Mouse (Mus musculus): Measurements from ENCODE around the gene Hbb-bt. TPM values are rescaled to one million over a fixed set of nuclear protein-coding genes. Genes with fewer than 3 reads are reported as not detected.
"Not testable (repeated sequence)": the region's sequence is repeated elsewhere in the genome, so short reads cannot be mapped to it uniquely, and the experiment has no call there.

Hbb-bt gene
- polyA plus RNA-seq, 1 experiment from 2014 or later: 788 TPM

DNA sequence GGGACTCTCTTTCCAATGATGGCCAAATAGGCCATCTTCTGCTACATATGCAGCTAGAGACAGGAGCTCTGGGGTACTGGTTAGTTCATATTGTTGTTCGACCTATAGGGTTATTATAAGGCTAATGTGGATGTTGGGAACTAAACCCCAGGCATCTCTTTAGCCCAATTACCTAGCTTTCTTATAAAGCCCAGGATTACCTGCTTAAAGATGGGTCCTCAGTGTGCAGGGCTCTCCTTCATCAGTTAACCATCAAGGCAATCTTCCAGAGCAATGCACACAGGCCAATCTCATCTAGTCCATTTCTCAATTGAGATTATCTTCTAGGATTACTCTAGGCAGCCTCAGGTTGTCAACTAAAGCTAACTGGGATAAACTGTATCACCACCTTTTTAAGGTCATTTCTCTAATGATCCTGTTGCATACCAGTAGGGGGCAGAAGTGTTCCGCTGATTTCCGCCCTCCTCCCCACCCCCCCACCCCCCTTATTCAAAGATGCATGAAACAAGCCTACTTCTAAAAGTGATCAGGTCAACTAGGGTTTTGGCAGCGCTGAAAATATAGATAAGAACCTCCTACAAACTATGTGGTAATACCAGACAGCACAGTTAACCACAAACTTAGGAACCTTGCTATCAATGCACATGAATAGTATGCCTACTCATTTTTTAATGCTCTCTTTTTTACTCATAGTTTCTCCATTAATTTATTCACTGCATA, 21.0 kb downstream of the Hbb-bt start:
- H3K4me3 ChIP-seq (replicated peaks): no peak overlapping the region
- no peak overlapping the region for H3K4me2 ChIP-seq
- 20% methylated on average over 4 of the region's 4 CpGs for WGBS
- H3K4me1 ChIP-seq: no peaks in the 10 kb centered on the region
- H3K36me3 ChIP-seq (replicated peaks): no peaks in the 10 kb centered on the region
- no peak for ATAC-seq (ENCODE audit: low FRiP score)
- no peaks in the 10 kb centered on the region for H3K27me3 ChIP-seq
- H3K9me3 ChIP-seq: no peaks in the 10 kb centered on the region
- no peak overlapping the region for H3K27ac ChIP-seq
- no peak overlapping the region for H3K9ac ChIP-seq

DNA sequence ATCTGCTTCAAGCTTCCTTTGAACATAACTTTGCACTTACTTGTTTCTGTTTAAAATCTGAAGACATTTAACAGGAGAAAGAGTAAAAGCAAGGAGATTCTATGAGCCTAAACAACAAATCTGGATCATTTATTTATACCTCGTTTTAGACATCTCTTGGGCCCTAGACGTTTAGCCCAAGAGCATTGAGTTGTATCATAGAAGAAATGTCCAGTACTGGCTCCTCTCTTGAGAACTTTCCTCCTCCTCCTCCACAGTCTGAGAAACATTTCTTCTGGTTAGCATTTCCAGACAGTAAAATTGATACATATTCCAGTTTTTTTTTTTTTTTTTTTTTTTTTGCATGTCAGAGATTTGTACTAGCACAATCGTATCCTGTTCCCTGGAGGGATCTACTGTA, 22.1 kb downstream of the Hbb-bt start, which contains the start of gene Olfr67:
TSS of gene Olfr67 (minus strand) at position 101 of the 400 bp plus-strand sequence.
- Histone ChIP-seq H3K4me2 (no peak within 1 kb of the TSS), H3K27ac (no peak within 1 kb of the TSS), H3K9me3 (no peaks in the 10 kb centered on the region), H3K27me3 (no peaks in the 10 kb centered on the region), H3K9ac (no peak within 1 kb of the TSS), H3K4me1 (no peaks in the 10 kb centered on the region), H3K36me3 (replicated peaks) (no peaks in the 10 kb centered on the region), H3K4me3 (replicated peaks) (no peak within 1 kb of the TSS)
- ATAC-seq (ENCODE audit: low FRiP score): no peak
- WGBS: 87% methylated on average over 3 of the region's 3 CpGs

DNA sequence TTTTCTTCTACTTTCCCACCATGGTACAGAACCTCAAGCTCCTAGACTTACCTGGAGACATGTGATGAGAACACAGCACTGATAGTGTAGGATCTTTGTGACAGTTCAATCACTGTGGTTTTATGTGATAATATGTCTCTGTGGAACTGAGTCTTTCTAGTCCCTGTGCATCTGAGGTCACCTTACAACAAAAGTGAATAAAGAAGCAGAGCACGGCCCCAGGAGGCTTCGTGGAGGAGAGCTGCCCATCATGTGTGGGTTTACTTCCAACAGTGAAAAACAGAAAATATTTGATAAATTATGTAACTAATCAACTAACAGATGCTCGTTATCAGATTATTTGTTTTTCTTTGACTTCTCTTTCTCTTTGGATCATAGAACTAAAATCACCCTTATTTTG, 34.2 kb downstream of the Hbb-bt start, which contains the start of gene Olfr68:
TSS of gene Olfr68 (minus strand) at position 101 of the 400 bp plus-strand sequence.
- WGBS: 73% methylated on average over 3 of the region's 3 CpGs
- Histone ChIP-seq H3K9ac (no peak within 1 kb of the TSS), H3K36me3 (replicated peaks) (no peaks in the 10 kb centered on the region), H3K4me3 (replicated peaks) (no peak within 1 kb of the TSS), H3K27me3 (no peaks in the 10 kb centered on the region), H3K4me1 (no peaks in the 10 kb centered on the region), H3K9me3 (no peaks in the 10 kb centered on the region), H3K4me2 (no peak within 1 kb of the TSS), H3K27ac (no peak within 1 kb of the TSS)
- ATAC-seq (ENCODE audit: low FRiP score): no peak

DNA sequence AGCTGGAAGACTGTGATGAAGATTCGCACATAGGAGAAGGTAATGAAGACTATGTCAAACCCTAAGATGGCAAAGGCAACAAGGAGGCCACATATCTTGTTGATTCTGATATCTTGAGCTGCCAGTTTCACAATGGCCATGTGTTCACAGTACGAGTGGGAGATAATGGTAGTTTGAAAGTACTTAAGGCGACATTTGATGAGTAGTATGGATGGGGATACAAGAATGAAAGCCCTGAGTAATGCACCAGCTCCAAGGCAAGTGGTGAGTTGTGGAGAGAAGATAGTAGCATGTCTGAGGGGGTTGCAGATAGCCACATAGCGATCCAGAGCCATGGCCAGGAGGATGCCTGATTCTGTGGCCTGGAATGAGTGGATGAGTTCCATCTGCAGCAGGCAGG, 36.1 kb downstream of the Hbb-bt start:
- not testable (repeated sequence) for H3K36me3 ChIP-seq (replicated peaks); H3K4me2 ChIP-seq; H3K4me3 ChIP-seq (replicated peaks); H3K9me3 ChIP-seq; H3K27ac ChIP-seq; ATAC-seq (ENCODE audit: low FRiP score); H3K4me1 ChIP-seq; H3K9ac ChIP-seq; H3K27me3 ChIP-seq
- 83% methylated on average over 4 of the region's 4 CpGs for WGBS

DNA sequence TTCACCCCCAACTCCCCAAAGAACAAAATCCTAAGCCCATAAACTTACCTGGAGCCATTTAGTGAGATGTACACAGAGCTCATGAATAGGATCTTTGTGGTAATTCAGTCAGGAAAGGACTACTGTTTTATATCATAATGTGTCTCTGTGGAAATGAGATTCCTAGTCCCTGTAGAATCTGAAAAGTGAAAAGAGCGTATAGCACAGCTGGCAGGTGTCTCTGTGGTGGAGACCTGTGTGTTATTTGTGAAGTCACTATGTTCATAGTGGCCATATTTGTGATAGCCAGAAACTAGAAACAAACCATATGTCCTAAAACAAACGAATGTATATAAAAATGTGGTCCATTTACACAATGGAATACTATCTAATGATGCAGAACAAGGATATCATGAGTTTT, 42.3 kb downstream of the Hbb-bt start, which contains the start of gene Olfr69:
TSS of gene Olfr69 (minus strand) at position 101 of the 400 bp plus-strand sequence.
- 80% methylated on average over 2 of the region's 2 CpGs for WGBS
- H3K4me1 ChIP-seq: no peaks in the 10 kb centered on the region
- H3K36me3 ChIP-seq (replicated peaks): no peaks in the 10 kb centered on the region
- no peak within 1 kb of the TSS for H3K4me2 ChIP-seq
- no peak within 1 kb of the TSS for H3K4me3 ChIP-seq (replicated peaks)
- H3K9ac ChIP-seq: no peak within 1 kb of the TSS
- no peak for ATAC-seq (ENCODE audit: low FRiP score)
- H3K9me3 ChIP-seq: no peaks in the 10 kb centered on the region
- H3K27me3 ChIP-seq: no peaks in the 10 kb centered on the region
- H3K27ac ChIP-seq: no peak within 1 kb of the TSS

DNA sequence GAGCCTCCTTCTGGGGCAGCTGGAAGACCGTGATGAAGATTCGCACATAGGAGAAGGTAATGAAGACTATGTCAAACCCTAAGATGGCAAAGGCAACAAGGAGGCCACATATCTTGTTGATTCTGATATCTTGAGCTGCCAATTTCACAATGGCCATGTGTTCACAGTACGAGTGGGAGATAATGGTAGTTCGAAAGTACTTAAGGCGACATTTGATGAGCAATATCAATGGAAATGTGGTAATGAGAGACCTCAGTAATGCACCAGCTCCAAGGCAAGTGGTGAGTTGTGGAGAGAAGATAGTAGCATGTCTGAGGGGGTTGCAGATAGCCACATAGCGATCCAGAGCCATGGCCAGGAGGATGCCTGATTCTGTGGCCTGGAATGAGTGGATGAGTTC, 46.1 kb downstream of the Hbb-bt start:
- H3K27ac ChIP-seq; H3K4me1 ChIP-seq; ATAC-seq (ENCODE audit: low FRiP score); H3K4me3 ChIP-seq (replicated peaks); H3K9ac ChIP-seq; H3K27me3 ChIP-seq; H3K36me3 ChIP-seq (replicated peaks); H3K4me2 ChIP-seq; H3K9me3 ChIP-seq: not testable (repeated sequence)
- 94% methylated on average over 6 of the region's 6 CpGs for WGBS

Other genes starting within 250 kb of the Hbb-bt start
- gene Olfr616, start 244.9 kb downstream of the Hbb-bt start, polyA plus RNA-seq (2016; fragmentation: Nextera tagmentation; extraction: Ambion mirVana): not detected in 2 replicates
- gene Olfr617, start 240.9 kb downstream of the Hbb-bt start, polyA plus RNA-seq (2016; fragmentation: Nextera tagmentation; extraction: Ambion mirVana): not detected in 2 replicates
- not detected in 2 replicates for gene Olfr618, start 223.9 kb downstream of the Hbb-bt start, polyA plus RNA-seq (2016; fragmentation: Nextera tagmentation; extraction: Ambion mirVana)
- not detected in 2 replicates for gene Olfr619, start 213.4 kb downstream of the Hbb-bt start, polyA plus RNA-seq (2016; fragmentation: Nextera tagmentation; extraction: Ambion mirVana)
- not detected in 2 replicates for gene Olfr620, start 201.5 kb downstream of the Hbb-bt start, polyA plus RNA-seq (2016; fragmentation: Nextera tagmentation; extraction: Ambion mirVana)
- gene Olfr622, start 171.3 kb downstream of the Hbb-bt start, polyA plus RNA-seq (2016; fragmentation: Nextera tagmentation; extraction: Ambion mirVana): not detected in 2 replicates
- gene Olfr623, start 150.3 kb downstream of the Hbb-bt start, polyA plus RNA-seq (2016; fragmentation: Nextera tagmentation; extraction: Ambion mirVana): not detected in 2 replicates
- 0.04 TPM in 2 replicates for gene Olfr624, start 142.8 kb downstream of the Hbb-bt start, polyA plus RNA-seq (2016; fragmentation: Nextera tagmentation; extraction: Ambion mirVana)
- not detected in 2 replicates for gene Olfr625-ps1, start 131.3 kb downstream of the Hbb-bt start, polyA plus RNA-seq (2016; fragmentation: Nextera tagmentation; extraction: Ambion mirVana)
- gene Olfr243, start 99.3 kb downstream of the Hbb-bt start, polyA plus RNA-seq (2016; fragmentation: Nextera tagmentation; extraction: Ambion mirVana): not detected in 2 replicates
- gene Olfr628, start 83.6 kb downstream of the Hbb-bt start, polyA plus RNA-seq (2016; fragmentation: Nextera tagmentation; extraction: Ambion mirVana): not detected in 2 replicates
- gene Olfr629, start 69.1 kb downstream of the Hbb-bt start, polyA plus RNA-seq (2016; fragmentation: Nextera tagmentation; extraction: Ambion mirVana): not detected in 2 replicates
- gene Olfr630, start 56.7 kb downstream of the Hbb-bt start, polyA plus RNA-seq (2016; fragmentation: Nextera tagmentation; extraction: Ambion mirVana): not detected in 2 replicates
- gene Olfr69, start 42.4 kb downstream of the Hbb-bt start, polyA plus RNA-seq (2016; fragmentation: Nextera tagmentation; extraction: Ambion mirVana): not detected in 2 replicates
- not detected in 2 replicates for gene Olfr68, start 34.3 kb downstream of the Hbb-bt start, polyA plus RNA-seq (2016; fragmentation: Nextera tagmentation; extraction: Ambion mirVana)
- not detected in 2 replicates for gene Olfr67, start 22.2 kb downstream of the Hbb-bt start, polyA plus RNA-seq (2016; fragmentation: Nextera tagmentation; extraction: Ambion mirVana)
- gene Hbb-bs, start 14.1 kb upstream of the Hbb-bt start, polyA plus RNA-seq (2016; fragmentation: Nextera tagmentation; extraction: Ambion mirVana): 465 and 620 TPM in 2 replicates
- gene Hbb-bh2, start 26.5 kb upstream of the Hbb-bt start, polyA plus RNA-seq (2016; fragmentation: Nextera tagmentation; extraction: Ambion mirVana): 0.50 TPM in 1 of 2 replicates, not detected in the other
- 427 and 624 TPM in 2 replicates for gene Hbb-bh1, start 29.2 kb upstream of the Hbb-bt start, polyA plus RNA-seq (2016; fragmentation: Nextera tagmentation; extraction: Ambion mirVana)
- 6,398 and 8,559 TPM in 2 replicates for gene Hbb-y, start 39.2 kb upstream of the Hbb-bt start, polyA plus RNA-seq (2016; fragmentation: Nextera tagmentation; extraction: Ambion mirVana)
- not detected in 2 replicates for gene Olfr66, start 72.3 kb upstream of the Hbb-bt start, polyA plus RNA-seq (2016; fragmentation: Nextera tagmentation; extraction: Ambion mirVana)
- not detected in 2 replicates for gene Olfr64, start 80.5 kb upstream of the Hbb-bt start, polyA plus RNA-seq (2016; fragmentation: Nextera tagmentation; extraction: Ambion mirVana)
- not detected in 2 replicates for gene Olfr65, start 89.5 kb upstream of the Hbb-bt start, polyA plus RNA-seq (2016; fragmentation: Nextera tagmentation; extraction: Ambion mirVana)
- not detected in 2 replicates for gene Olfr631, start 114.8 kb upstream of the Hbb-bt start, polyA plus RNA-seq (2016; fragmentation: Nextera tagmentation; extraction: Ambion mirVana)
- not detected in 2 replicates for gene Olfr632, start 120.4 kb upstream of the Hbb-bt start, polyA plus RNA-seq (2016; fragmentation: Nextera tagmentation; extraction: Ambion mirVana)
- gene Olfr633, start 130.4 kb upstream of the Hbb-bt start, polyA plus RNA-seq (2016; fragmentation: Nextera tagmentation; extraction: Ambion mirVana): not detected in 2 replicates
- not detected in 2 replicates for gene Olfr635, start 157.2 kb upstream of the Hbb-bt start, polyA plus RNA-seq (2016; fragmentation: Nextera tagmentation; extraction: Ambion mirVana)
- not detected in 2 replicates for gene Olfr638, start 184.8 kb upstream of the Hbb-bt start, polyA plus RNA-seq (2016; fragmentation: Nextera tagmentation; extraction: Ambion mirVana)
- 0.04 TPM in 1 of 2 replicates, not detected in the other for gene Olfr639, start 203.3 kb upstream of the Hbb-bt start, polyA plus RNA-seq (2016; fragmentation: Nextera tagmentation; extraction: Ambion mirVana)
- not detected in 2 replicates for gene Olfr640, start 211.6 kb upstream of the Hbb-bt start, polyA plus RNA-seq (2016; fragmentation: Nextera tagmentation; extraction: Ambion mirVana)
- not detected in 2 replicates for gene Olfr641, start 221.4 kb upstream of the Hbb-bt start, polyA plus RNA-seq (2016; fragmentation: Nextera tagmentation; extraction: Ambion mirVana)
- not detected in 2 replicates for gene Olfr642, start 238.7 kb upstream of the Hbb-bt start, polyA plus RNA-seq (2016; fragmentation: Nextera tagmentation; extraction: Ambion mirVana)
- gene 4930516K23Rik, start 247.4 kb upstream of the Hbb-bt start, polyA plus RNA-seq (2016; fragmentation: Nextera tagmentation; extraction: Ambion mirVana): not detected in 2 replicates

Measured in forebrain, embryonic 12.5 days (tissue).